Mouse (Mus musculus) MN1 (cell line): ENCODE results near the gene Litaf.

Source experiments
- DNase-seq: peaks from one replicate; pipeline ENCODE4 v3.0.0-alpha.2; 2016; ENCODE audit warnings: low spot score

The Litaf gene

DNA sequence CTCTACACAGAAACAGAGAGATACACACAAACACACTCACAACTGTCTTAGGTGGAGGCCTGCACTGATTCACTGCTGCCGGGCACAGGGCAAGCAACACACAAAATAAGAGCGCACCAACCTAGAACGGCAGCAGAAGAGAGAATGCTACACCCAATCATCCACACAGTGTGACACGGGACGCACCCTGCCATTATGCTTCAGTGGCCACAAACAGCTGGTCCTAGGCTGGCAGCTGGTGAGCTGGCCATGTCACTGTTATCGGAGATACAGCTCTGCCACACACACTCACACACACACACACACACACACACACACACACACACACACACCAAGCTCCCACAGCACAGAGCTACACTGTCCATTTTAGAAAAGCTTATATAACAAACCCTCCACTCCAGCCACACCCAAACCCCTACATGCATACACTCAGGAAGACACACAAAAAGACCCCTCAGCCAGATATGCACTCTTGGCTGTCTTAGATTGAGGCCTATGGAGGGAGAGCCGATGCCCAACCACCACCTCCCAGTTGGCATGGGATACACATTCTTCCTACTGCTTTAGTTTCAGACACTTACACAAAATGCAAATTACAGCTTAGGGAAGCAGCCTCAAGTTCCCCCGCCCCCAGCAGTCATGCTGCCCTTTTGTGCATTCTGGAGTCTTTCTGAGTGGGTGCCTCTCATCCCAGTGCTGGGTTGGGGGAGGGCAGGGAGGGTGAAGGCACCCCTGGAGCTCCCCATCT lies 108.8 kb downstream of the Litaf start:
- no peak for DNase-seq

GRCm38 (mm10) chr16:10955078-10955477 lies 110.9 kb downstream of the Litaf start:
- DNase-seq, result no peak

- no peak for DNase-seq
Measured at GRCm38 (mm10) chr16:10952881-10953280, 113.1 kb downstream of the Litaf start.

DNA sequence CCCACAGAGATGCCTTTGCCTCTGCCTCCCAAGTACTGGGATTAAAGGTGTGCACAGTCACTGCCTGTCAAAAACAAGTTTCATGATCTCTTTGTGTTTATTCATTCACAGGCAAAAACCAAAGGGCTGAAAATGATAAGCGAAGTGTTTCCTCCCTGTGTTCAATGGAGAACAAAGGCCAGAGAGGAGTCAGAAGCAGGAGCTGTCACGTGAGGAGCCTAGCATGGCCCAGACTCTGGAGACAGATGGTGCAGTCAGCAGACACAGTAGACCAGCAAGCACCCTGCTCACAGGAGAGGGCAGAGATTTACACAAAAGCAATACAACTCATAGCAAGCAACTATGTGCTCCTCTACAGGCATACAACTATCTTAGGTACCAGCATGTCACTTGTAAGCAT lies 113.9 kb downstream of the Litaf start:
- no peak for DNase-seq

GRCm38 (mm10) chr16:10951581-10951980 lies 114.4 kb downstream of the Litaf start:
- DNase-seq, result no peak

DNA sequence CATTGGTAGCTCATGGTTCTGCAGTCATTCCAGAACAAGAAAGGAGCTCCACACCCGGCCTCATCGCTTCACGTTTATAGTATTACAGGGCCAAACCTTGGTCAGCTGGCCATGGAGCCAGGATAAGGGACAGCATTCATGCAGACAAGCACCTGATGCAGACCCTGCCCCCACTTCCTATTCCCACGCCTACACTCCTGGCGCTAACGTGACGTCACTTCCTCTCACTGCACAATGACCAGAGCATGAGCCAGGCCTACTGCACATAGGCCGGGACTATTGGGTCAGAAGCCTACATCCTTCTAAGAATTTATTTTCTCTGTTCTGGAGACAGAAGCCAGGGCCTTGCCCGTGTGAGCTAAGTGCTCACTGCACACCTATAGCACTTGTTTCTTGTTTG lies 115.4 kb downstream of the Litaf start:
- DNase-seq, result no peak

DNA sequence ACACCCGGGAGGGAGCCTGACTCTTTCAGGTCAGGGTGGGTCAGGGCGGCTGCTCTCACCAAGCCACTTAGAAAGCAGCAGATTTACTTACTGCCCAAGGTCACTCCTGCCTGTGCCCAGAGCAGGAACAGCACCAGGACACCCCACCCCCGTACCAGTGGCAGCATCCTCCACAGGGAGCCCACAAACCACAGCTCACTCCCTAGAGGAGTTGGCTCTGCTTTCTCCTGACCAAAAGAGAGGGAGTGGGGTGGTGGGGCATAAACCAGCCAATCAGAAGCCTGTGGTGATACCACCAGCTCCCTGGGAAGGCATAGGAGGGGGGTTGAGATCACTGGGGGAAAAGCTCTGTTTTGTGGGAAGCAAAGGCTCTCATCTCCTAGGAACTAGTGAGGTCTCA lies 118.2 kb downstream of the Litaf start:
- no peak for DNase-seq

DNA sequence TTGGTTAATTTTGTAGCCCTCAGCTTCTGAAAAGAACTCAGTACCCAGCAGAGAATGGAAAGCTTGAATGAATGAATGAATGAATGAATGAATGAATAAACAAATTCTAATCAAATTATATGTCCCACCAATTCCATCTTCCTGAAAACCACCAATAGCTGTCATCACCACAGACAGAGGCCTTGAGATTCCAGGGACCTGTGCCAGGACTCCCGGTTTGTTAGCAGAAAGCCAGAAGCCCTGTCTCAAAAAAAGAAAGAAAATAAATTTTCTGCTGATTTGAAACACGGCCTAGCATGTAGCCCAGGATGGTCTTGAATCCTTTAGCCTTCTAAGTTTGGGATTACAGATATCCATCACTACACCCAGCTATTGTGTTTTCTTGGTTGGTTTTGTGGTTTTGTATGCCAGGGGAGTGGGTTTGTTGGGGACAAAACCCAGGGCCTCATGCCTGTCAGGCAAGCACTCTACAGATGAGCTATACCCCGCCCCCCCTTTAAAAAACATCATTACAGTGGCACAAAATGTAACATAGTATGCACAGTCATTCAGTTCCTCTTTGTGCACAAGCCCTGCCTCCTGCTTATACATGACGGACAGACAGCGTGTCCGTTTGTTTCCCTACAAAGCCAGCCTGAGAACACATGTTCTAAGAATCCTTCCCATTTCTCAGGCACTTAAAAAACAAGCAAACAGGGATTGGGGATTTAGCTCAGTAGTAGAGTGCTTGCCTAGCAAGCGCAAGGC lies 120.4 kb downstream of the Litaf start:
- no peak for DNase-seq

- DNase-seq, result no peak
Measured at GRCm38 (mm10) chr16:10944545-10944944, 121.4 kb downstream of the Litaf start.

- DNase-seq, result no peak
Measured at GRCm38 (mm10) chr16:10943257-10943656, 122.7 kb downstream of the Litaf start.

DNA sequence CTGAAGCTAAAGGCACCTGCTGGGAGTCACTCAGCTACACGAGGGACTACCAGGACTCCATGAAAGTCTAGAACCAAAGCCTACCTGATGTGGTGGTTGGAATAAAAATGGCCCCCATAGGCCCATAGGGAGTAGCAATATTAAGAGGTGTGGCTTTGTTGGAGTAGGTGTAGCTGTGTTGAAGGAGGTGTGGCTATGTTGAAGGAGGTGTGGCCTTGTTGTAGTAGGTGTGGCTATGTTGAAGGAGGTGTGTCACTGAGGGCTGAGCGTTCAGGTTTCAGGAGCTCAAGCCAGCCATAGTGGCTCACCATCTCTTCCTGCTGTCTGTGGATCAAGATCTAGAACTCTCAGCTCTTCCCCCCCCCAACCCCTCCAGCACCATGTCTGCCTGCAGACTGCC lies 125.3 kb downstream of the Litaf start:
- DNase-seq, result no peak

DNA sequence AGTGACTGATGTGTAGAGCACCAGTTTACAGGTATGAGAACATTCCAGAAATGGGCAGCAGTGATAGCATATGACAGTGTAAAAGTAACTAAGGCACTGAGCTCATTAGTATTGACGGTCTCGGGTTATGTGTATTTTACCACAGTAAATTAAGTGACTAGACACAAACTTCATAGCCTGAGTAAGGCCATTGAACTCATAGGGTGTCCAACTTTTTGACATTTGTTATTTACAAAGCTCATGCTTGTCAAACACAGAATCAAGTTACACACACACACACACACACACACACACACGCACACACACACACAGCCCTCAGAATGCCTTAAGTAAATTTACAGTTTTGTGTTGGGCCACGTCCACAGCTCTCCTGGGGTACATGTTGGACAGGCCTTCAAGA lies 126.0 kb downstream of the Litaf start:
- no peak for DNase-seq

GRCm38 (mm10) chr16:10937497-10937896 lies 128.5 kb downstream of the Litaf start:
- no peak for DNase-seq

DNA sequence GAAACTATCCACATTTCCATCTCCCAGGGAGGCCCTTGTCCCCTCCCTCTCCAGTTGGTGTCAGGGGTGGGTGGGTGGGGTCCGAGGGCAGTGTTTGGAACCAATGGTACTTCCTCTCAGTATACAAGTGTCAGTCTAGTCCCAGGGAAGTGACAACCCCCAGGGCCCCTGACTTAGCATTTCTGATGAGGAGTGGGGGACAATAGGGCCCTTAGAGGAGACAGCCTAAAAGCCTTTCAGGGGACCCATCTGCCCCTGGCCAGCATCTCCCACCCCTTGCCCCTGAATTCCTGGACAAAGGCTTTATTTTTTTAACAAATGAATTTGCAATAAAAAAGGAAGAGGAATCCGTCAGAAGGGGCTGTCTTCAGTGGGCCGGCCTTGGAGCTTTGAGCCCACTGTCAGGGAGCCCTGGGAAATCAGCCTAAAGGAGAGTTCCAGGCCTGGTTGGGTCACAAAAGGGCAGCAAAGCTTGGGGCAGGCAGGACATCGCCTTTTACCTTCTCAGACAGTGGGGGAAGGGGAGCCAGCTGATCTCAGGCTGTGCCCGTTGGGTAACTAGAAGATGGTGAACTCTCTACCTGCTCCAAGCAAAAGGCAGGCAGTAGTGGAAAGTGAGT lies 129.1 kb downstream of the Litaf start:
- DNase-seq, result no peak

DNA sequence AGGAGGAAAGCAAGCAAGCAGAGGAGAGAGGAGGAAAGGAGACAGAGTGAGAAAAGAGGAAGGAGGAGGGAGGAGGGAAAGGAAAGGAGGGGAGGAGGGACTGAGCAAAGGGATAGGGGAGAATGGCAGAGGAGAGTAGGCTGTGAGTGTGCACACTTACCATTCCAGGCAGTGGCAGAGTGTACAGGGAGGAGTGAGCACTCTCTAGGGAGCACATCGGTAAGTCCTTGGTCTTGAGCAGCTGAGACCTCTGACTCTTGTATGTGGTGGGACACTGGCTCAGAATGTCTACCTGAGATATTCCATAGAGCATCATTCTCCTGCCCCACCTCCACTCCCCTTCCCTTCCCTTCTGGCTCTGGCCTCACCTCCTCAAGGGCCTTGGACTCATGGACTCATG lies 131.9 kb downstream of the Litaf start:
- DNase-seq, result no peak

- peak; percentile 13 for DNase-seq
Measured at GRCm38 (mm10) chr16:10933372-10933771, 132.6 kb downstream of the Litaf start.

GRCm38 (mm10) chr16:10927026-10927425 lies 138.9 kb downstream of the Litaf start:
- no peak for DNase-seq

DNA sequence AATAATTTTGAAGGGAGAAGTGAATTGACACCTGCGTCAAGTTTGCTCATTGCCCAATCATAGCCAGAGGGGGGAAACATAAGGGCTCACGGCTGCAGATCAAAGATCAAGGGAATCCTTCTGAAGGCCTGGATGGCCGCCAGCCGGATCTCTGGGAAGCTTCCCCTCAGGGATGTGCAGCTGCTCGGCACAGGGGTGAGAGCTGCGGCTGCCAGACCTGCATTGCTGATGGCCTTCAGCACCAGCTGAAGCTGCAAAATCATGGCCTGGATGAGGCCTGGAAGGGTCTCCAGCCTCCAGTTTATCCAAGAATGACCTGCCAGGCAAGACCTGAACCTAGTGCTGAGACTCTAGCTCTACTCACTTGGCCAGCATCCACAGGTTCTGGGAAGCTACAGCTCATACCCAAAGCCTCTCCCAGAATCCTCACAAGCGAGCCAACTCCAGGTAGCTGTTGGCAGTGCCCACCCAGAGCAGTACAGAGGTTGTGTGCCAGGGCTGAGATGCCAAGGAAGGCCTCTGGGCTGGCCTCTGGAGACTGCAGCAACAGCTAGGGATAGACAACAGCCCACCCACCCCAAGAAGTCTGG lies 140.3 kb downstream of the Litaf start:
- peak; percentile 73 for DNase-seq

- no peak for DNase-seq
Measured at GRCm38 (mm10) chr16:10923561-10923960, 142.4 kb downstream of the Litaf start.

GRCm38 (mm10) chr16:10919856-10920255 lies 146.1 kb downstream of the Litaf start:
- DNase-seq, result peak; percentile 86

- DNase-seq, result no peak
Measured at GRCm38 (mm10) chr16:10916271-10916670, 149.7 kb downstream of the Litaf start.

- DNase-seq, result no peak
Measured at GRCm38 (mm10) chr16:10915066-10915465, 150.9 kb downstream of the Litaf start.

DNA sequence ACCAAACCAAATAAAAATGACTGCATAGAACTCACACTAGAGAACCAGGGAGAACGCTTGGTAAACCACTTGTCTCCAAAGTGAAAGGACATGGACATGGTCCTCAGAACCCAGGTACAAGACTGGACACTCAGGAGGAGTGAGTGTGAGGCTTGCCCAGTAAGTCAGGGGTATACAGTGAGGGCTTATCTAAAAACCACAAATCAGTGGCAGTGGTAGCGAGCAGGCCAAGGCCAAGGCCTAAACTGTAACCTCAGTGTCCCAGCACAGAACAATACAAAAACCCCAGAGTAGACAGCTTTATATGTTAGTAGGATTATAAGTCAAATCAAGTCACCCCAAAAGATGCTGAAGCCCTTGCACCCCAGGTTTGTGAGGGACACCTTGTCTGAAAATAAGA lies 154.9 kb downstream of the Litaf start:
- no peak for DNase-seq
